Mouse (Mus musculus) T-helper 1 cell (primary cell): ENCODE measurements around the gene Scn10a.

Experiments used
- in situ Hi-C: fragments of 300-600 bp; cut with MboI, MseI; formaldehyde crosslinking; loops from one replicate; pipeline ENCODE4 v1.15.1; 2025; ENCODE audit warnings: high pct_unique_total_duplicates

Gene Scn10a

GRCm38 (mm10) chr9:119719222-119719621 is at the start of gene Scn10a:
Scn10a (minus strand) TSS chr9:119719322.
- in situ Hi-C loops: no loop called here

- in situ Hi-C loops: no loop called here
These were observed 49.5 kb upstream of the Scn10a start for GRCm38 (mm10) chr9:119768585-119768984.

GRCm38 (mm10) chr9:119760226-119760625 is 41.1 kb upstream of the Scn10a start:
- in situ Hi-C loops: no loop called here

DNA sequence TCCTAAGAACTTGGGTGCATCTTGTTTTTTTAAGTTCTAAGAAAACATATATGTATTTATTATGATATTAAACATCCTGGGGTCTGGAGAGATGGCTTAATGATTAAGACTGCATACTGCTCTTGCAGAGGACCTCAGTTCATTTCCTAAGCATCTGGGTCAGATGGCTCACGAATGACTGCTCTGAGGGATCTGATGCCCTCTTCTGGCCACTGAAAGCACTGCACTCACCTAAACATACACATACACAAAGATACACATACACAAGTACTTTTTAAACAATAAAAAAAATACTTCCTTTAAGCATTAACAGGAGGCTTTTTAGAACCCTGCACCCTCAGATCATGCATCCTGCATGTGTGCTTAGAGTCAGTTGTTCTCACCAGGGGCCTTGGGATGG is 40.3 kb upstream of the Scn10a start:
- in situ Hi-C loops: no loop called here

GRCm38 (mm10) chr9:119751507-119751906 is 32.4 kb upstream of the Scn10a start:
- in situ Hi-C loops: no loop called here

GRCm38 (mm10) chr9:119749112-119749511 is 30.0 kb upstream of the Scn10a start:
- in situ Hi-C loops: no loop called here

- in situ Hi-C loops: no loop called here
These were observed 24.8 kb upstream of the Scn10a start for GRCm38 (mm10) chr9:119743900-119744299.

- in situ Hi-C loops: no loop called here
These were observed 24.2 kb upstream of the Scn10a start for GRCm38 (mm10) chr9:119743312-119743711.

DNA sequence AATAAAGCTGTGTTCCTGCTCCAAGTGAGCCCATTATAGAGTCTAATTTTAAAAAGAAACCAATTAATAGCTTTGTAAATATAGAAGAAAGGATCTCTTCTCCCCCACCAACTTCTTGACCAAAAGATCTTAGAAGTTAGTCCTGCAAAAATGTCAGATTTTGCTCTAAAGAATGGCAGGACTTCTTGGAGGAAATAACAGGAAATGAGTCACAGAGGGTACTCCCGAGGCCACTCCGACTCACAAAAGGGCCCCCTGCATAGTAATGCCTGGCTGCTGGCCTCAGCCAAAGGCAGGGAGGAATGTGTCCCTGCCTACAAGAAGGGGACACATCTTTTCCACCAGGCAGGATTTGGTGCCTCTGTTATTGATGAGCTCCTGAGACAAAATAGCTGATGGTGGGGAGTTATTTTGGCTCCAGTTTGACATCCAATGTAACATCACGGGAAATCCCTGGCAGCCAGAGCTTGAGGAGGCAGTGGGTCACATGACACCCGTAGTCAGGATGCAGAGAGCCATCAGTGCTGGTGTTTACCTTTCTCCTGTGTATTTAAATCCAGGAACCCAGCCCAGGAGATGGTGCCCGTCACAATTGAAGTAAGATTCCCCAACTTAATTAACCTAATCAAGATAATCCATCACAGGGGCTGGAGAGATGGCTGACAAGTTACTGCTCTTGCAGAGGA is 22.1 kb upstream of the Scn10a start:
- in situ Hi-C loops: no loop called here

DNA sequence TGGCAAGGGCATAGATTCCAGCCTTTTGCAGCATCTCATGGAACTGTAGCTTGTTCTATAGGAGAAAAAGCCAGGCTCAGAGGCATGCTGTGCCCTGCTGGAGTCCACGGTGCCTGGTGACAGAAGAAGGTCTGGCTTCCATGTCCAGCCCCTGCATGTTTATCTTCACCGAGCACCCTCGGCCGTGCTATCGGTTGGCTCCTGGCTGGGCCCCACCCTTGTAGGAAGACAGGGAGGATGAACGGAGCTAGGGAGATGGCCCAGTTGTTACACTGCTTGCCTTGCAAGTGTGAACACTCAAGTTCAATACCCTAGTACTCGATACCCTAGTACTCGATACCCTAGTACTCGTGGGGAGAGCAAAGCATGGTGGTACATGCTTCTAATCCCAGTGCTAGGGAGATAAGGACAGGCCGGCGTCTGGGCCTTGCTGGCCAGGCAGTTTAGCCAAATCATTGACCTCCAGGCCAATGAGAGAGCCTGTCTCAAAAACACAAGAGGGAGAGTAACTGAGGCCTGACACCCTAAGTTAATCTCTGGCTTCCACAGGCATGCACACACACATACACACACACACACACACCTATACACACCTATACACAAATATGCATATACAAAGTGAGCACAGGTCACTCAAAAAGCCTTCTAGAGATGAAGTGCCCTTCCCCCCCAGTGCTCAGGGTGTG is 9.4 kb upstream of the Scn10a start:
- in situ Hi-C loops: no loop called here

DNA sequence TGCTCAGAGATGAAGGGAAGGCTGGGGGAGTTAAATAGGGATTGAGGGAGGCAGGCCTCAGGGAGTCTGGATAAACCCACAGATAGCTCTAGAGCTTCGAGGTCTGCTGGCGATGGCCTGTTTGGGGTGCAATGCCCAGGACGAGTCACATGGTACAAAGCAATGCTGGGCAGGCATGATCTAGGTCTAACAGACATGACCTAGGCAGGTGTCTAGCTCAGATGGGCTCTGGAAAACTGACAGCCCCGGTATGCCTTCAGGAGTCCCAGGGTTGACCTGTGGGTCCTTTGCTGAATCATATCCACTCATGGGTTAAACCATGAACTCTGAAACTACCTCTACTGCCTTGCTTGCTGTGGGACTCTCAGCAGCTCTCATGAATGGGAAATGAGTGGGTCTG is 7.9 kb upstream of the Scn10a start:
- in situ Hi-C loops: no loop called here

GRCm38 (mm10) chr9:119725293-119725862 is 6.3 kb upstream of the Scn10a start:
- in situ Hi-C loops: no loop called here

- in situ Hi-C loops: no loop called here
These were observed 12.4 kb downstream of the Scn10a start for GRCm38 (mm10) chr9:119706700-119707099.

DNA sequence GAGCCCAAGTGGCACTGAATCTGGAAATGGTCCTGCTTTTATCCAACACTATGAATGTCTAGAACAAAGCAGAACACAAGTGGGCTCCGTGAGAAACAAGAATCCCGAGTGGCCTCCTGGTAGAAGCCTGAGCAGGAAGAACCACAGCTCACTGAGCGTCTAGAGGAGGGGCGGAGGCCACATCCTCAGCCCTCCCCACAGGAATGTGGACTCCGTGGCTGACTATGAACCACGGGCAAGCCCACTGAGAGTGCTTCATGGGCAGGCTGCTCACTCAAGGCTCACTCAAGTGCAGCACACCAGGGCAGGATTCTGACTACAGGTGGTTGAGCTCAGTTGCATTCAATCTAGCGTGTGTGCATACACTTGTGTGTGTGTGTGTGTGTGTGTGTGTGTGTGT is 27.6 kb downstream of the Scn10a start:
- in situ Hi-C loops: no loop called here

DNA sequence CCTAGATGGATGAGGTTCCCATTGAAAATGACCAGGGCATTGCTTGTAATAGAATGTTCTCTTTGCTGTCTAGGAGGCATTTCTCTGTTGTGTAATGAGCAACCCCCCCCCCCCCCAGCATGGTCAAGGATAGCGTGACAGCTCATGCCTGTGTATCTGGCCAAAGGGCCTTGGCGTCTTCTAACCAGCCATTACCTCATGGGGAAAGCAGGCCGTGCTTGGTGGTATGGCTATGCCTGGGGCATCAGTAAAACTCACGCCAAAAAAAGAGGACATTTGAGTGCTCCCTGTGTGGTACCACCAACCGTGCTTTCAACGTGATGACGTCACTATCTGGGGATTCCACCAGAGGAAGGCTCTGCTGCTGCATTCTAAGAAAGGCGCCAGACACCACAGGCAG is 28.1 kb downstream of the Scn10a start:
- in situ Hi-C loops: no loop called here

GRCm38 (mm10) chr9:119687893-119688292 is 31.2 kb downstream of the Scn10a start:
- in situ Hi-C loops: no loop called here

DNA sequence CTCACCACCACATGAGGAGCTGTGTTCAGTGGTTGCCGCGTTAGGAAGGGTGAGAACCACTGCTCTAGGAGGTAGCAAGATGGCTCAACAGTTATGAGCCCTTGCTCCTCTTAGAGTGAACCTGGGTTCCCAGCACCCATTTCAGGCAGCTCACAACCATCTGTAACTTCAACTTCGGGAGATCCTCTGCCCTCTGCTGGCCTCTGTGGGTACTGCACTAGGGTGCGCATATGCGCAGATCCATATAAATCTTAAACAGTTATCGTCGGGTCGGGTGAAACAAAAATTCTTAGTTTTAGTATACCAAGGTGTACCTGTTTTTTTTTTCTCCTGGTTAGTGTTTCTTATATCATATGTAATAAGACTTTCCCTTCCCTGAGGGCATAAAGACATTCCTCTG is 32.9 kb downstream of the Scn10a start:
- in situ Hi-C loops: no loop called here

DNA sequence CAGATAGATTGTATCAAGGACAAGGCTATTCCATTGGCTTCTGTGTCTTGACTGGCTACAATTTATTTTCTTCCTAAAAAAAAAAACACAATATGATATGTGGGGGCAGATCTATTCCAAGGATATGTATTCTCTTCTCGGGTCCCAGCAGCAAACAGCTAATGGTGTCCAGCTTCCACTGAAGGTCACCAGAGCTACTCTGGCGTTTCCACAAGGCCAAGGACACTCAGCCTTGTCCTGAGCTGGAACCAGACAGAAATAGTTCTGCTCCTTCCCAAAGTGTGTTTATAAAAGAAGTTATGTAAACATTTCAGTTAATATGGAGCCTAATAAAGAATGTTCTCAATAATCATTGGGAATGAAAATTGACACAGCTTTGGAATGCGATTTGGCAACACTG is 38.2 kb downstream of the Scn10a start:
- in situ Hi-C loops: no loop called here

- in situ Hi-C loops: no loop called here
These were observed 55.0 kb downstream of the Scn10a start for GRCm38 (mm10) chr9:119664109-119664508.

- in situ Hi-C loops: no loop called here
These were observed 63.0 kb downstream of the Scn10a start for GRCm38 (mm10) chr9:119656111-119656510.

GRCm38 (mm10) chr9:119653758-119654157 is 65.4 kb downstream of the Scn10a start:
- in situ Hi-C loops: loop anchor here (5.0 kb wide), 1 partner anchor 84 kb away; no protein-coding TSS in a partner anchor

- in situ Hi-C loops: no loop called here
These were observed 72.1 kb downstream of the Scn10a start for GRCm38 (mm10) chr9:119646942-119647547.
